Mouse (Mus musculus): ENCODE measurements around the gene Gm45140.

- TF ChIP-seq CHD2 (IDR thresholded peaks at IDR 0.05; ENCODE audit: low read depth, low read length) (no peak), HCFC1 (IDR thresholded peaks at IDR 0.05; ENCODE audit: borderline replicate concordance, insufficient read depth, low read length) (no peak)
These were observed 65.0 kb downstream of the Gm45140 start for GRCm38 (mm10) chr6:87770626-87771025.
